Mouse (Mus musculus) CD8-positive naive resting alpha-beta T cell, adult 2 months (primary cell): ENCODE data around the gene Cycs.
"Not testable (repeated sequence)": the region's sequence is repeated elsewhere in the genome, so short reads cannot be mapped to it uniquely, and the experiment has no call there.

Source experiments
- DNase-seq, 2 experiments: peaks; one replicate each; pipeline ENCODE4 v3.0.0; 2022; ENCODE audit warnings: low read depth in 2 of 2, low spot score in 2 of 2

Gene Cycs

GRCm38 (mm10) chr6:50566141-50566996 is at the start of gene Cycs:
TSS of gene Cycs (minus strand) at chr6:50566538.
- peak; percentile 98 for DNase-seq

DNA sequence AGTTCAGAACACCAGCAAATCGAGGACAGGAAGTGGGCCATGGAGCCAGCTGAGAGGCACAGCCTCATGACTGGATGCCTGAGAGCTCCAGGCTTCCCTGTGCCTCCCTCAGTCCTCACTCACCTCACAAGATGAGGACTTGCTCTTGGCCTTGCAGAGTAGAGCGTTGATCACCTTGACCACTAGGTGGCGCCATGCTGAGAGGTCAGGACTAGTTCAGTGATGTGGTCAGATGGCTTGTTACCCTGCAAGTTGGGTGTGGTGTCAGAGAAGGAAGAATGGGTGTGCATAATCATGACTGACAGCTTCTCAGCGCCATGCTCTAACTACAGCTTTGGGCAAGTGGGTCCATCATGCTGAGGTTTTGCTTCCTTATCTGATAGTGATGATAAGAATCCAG is 35.3 kb upstream of the Cycs start:
- peak; percentile 55 to 62 for DNase-seq

DNA sequence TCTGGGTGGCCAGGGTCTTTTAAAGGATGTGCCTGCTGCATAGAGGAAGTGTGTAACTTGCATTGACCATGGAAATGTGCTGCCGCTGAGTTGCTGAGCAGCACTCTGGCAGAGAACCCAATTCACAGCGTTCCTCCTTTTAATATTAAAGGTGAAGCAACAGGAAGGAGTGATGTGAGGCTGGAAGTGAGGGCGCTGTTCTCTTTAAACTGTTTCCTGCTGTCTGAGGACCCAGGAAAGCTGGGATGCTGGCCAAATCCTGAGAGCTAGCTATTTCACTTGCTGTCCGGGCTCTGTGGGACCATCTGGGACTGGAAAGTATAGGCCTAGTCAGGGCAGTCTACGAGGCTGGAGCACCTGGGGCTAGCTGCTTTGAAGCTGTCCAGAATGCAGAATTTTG is 32.2 kb upstream of the Cycs start:
- no peak for DNase-seq

DNA sequence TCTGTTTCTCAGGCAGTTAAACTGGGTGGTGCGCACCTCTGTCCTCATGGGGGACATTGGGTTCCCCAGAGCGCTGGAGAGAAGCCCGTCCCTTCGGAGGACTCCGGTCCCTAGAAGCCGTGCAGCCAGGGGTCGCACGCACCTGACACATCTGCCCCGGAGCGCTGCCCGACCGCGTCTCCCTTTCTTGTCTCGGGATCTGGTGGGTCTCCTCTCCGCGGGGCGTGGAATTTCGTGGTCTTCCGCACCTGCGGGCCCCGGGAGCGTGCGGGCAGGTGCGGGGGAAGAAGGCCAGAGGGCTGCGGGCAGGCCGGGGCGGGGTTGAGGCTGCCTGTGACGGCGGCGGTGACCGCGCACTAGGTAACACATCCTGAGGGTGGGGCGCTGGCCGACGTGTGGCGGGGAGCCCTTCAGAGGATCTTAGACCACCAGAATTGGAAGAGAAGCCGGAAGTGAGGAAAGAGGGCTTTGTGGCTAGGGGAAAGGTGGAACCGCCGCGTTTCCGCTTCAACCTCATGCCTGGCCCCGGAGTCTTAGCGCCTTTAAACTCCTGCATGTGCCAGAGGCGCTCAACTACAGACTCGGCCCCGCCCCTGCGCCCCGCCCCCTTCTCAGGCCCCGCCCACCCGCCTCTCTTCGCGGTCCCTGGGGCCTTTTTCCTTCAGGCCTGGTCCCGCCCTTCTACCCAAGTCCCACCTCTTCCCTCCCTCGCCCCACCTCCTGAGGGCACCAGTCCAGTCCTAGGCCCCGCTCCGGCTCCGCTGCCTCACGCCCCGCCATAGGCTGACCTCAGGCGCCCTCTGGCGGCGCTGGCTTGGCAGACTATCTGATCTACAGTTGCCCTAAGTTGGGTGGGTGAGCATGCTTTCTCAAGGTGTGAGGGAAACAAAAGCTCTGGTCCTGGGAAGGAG is 30.2 kb upstream of the Cycs start, which contains the start of gene 4921507P07Rik:
4921507P07Rik (minus strand) TSS at position 332 of the 911 bp plus-strand sequence.
- peak; percentile 85 to 88 for DNase-seq

- DNase-seq: no peak
Observed at GRCm38 (mm10) chr6:50594372-50594771, 28.0 kb upstream of the Cycs start.

GRCm38 (mm10) chr6:50593334-50593845 is 27.1 kb upstream of the Cycs start:
- no peak for DNase-seq

GRCm38 (mm10) chr6:50590234-50590633 is 23.9 kb upstream of the Cycs start:
- no peak for DNase-seq

DNA sequence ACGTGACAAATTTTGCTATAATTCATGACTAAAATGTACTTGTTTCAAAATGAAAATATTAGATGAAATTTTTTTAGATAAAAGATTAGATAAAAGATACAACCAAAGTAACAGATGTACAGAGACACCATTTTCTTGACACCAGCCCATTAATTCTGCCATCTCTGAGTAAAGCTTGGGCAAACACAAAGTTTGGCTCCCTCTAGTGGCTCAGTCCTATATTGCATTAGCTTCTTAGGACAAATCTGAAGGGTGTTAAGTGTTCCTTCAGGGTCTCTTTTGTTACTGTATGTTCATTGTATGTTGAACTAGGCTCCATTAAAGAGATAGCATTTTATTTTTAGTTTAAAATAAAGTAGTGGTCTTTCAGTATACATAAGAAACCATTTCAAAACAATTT is 21.9 kb upstream of the Cycs start:
- DNase-seq: peak; percentile 66 to 73

DNA sequence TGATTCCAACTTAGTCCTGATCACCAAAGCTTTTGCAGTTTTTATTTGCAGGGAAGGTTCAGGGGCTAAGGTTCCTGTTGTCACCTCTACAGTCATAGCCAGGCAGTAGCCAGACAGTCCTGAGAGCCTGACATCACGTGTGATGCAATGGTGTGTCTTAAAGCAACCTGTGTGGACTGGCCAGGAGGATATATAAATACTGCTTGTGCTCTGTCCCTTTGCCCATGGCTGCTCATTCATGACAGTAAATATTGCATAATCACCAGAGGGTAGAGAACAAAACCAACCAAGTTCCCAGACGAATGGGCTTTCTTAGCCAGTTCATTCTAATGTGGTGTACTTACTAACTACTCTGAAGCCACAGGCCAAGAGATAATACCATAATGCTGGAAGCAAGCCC is 21.1 kb upstream of the Cycs start:
- DNase-seq: no peak

DNA sequence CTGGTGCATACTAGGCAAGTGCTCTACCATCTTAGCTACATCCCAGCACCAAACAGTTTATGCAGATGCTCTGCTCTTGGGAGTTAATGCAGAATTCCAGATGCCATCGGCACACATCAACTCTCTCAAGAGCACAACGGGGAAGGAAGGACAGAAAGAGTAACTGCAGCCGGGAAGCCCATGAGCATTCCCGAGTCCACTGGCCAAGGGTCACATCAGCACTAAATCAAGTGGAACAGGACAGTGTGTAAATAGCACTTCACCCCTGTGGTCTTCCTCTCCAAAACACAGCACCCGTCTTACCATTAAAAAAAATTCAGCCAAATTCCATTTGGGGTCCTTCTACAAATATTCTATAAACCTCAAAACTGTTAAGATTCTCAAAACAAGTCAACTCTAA is 20.0 kb upstream of the Cycs start:
- DNase-seq: no peak

DNA sequence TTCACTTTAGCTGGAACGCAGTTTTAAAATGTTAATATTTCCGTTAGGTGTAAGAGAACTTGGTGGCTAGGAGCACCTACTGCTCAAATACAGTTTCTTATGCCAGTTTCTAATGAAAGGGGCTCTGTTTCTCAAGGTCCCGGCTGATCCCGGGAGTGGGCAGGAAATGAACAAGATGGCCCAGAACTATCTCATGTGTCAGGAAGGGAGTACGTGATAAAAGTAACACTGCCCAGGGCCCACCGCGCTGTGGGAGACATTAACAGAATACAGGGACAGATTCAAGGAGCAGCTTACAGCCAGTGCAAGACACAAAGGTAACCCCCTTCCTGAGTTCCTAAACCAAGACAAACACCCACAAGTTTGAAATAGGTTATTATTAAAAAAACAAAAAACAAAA is 19.4 kb upstream of the Cycs start:
- no peak for DNase-seq

DNA sequence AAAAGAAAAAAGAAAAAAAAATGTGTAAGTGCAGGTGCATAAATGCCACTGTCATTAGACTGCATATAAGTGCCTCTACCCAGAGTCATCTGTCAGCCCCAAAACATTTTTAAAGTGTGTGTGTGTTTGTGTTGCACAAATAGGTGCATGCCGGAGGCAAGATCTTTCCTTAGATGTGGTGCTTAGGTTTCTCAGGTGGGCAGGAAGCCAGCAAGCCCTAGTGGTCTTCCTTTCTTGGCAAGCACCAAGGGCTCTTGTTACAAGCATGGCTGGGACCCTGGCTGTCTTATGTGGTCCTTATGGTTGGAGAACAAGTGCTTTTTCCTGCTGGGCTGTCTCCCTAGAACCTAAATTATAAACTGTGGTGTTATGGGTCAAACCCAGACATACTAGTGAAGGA is 5.3 kb upstream of the Cycs start:
- peak in 1 of 2 experiments; percentile 12 for DNase-seq

- no peak for DNase-seq
Observed at GRCm38 (mm10) chr6:50566997-50567255, 588 bp upstream of the Cycs start.

- DNase-seq: no peak
Observed at GRCm38 (mm10) chr6:50563651-50564050, 2.7 kb downstream of the Cycs start.

DNA sequence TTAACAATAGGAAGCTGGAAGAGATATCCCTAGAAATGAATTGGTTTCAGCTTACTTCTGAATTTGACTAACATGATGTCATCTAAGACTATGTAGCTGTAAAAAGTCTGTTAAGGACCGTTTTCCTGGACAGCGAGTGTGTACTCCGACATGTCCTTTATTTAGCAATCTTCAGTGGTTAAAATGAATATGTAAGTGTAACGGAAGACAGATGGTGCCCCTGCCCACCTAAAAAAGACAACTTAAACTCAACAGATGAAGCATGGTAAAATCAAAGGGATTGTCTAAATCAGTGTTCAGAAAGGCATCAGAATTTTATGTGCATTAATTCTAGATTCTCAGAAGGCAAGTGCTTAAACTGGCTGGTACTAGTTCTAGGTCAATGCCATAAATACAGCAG is 3.9 kb downstream of the Cycs start:
- no peak for DNase-seq

DNA sequence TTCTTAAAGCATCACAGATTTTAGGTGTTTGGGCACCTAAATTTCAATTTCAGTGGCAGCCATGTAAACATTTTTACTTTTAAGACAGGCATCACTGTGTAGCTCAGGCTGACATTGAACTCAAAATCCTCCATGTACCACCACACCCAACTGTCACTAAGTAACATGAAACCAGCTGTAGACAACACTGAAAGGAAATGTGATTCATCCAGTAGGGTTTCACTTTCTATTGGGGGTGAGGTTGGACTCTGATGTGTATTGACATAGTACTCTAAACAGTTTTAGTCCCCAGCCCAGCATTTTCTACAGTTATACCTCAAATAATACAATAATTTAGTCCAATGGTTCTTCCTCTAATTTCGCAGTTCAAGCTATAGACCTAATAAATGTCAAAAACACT is 5.6 kb downstream of the Cycs start:
- no peak for DNase-seq

DNA sequence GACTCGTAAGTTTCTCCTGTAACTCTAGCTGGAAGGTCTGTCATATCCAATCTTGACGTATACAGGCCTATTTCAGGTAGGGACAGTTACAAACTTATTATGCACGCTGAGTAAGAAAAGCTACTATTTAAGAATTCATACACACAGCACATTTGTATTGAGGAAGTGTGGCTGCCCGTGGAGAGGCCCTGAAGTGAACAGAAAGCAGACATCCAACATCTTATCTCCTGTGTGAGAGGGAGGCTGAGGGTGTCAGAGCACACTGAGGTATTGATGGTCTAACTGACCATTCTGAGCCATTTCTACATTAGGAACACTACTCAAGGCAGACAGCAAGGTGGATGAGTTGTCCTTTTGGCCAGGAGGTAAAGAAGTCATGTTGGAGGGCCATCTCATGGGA is 7.5 kb downstream of the Cycs start:
- no peak for DNase-seq

DNA sequence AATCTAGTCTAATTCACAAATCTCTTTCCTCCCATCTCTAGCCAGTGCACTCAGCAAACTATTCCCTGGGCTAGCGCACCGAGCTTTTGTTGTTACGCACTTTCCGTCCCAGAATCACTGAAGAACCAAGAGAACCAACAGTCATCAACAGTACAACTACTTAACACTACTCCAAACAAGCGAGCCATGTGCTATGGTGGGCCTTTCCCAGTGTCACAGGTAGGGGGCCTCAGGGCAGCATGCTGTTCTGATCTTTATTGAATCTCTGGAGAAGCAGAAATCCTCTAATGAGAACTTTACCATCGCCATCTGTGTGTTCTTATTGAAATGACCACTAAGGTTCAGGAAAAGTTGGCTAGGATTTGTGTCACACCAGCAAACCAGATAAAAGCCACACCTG is 8.8 kb downstream of the Cycs start:
- no peak for DNase-seq

DNA sequence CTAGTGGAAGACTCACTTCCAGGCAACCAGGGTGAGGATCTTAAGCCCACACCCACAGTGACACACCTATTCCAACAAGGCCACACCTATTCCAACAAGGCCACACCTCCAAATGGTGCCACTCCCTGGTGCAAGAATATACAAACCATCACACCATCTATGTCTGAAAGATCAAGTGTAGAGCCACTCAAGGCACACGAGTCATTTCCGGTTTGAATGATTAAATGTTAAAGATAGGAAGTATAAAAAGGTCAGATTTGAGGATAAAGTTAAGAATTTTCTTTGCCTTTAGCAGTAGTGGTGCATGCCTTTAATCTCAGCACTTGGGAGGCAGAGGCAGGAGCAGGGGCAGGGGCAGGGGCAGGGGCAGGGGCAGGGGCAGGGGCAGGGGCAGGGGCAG is 12.1 kb downstream of the Cycs start:
- DNase-seq: not testable (repeated sequence)

GRCm38 (mm10) chr6:50552881-50553518 is 13.3 kb downstream of the Cycs start:
- DNase-seq: no peak

DNA sequence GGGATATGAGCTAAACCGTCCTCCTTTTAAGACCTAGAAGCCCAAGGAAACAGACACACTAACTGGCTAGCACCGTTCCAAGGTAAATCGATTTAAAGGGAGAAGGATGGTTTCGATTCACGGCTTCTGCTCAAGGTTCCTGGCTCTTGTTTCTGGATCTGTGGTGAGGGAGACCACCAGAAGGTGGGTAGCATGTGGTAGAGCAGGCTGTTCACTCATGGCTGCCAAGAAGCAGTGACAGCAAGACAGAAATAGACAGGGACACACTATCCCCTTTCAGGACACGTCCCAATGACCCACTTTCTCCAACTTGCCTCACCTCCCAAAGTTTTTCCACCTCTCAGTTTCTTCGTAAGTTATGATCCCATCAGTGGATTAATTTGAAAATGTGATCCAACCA is 16.5 kb downstream of the Cycs start:
- DNase-seq: no peak

- no peak for DNase-seq
Observed at GRCm38 (mm10) chr6:50549051-50549450, 17.3 kb downstream of the Cycs start.
